Mouse (Mus musculus) forebrain, embryonic 11.5 days (tissue): Measurements from ENCODE around the gene Fhit. TPM values are rescaled to one million over a fixed set of nuclear protein-coding genes. Genes with fewer than 3 reads are reported as not detected.

Experiments
- ATAC-seq: fragments of 200-750 bp; cut with Nextera tagmentation; replicated peaks from 2 replicates; pipeline ENCODE4 v1.8.0; 2017; ENCODE audit warnings: moderate TSS enrichment; ENCODE audit not compliant: low FRiP score
- DNase-seq: peaks from one replicate; pipeline ENCODE4 v3.0.0-alpha.2; 2017; ENCODE audit warnings: low spot score
- H3K27ac ChIP-seq: fragments of 300-500 bp; sonication (generic); 2 replicates; pipeline ENCODE4 v1.5.1; 2014; ENCODE audit warnings: low read depth, low read length
- H3K27me3 ChIP-seq: fragments of 300-500 bp; sonication (generic); 2 replicates; pipeline ENCODE4 v1.6.1; 2014; ENCODE audit warnings: mild to moderate bottlenecking, low read length, mixed read lengths; ENCODE audit not compliant: control insufficient read depth, insufficient read depth
- H3K36me3 ChIP-seq: fragments of 300-500 bp; sonication (generic); 2 replicates; pipeline ENCODE4 v1.6.1; 2014; ENCODE audit warnings: mild to moderate bottlenecking, low read length, moderate library complexity, mixed read lengths; ENCODE audit not compliant: control insufficient read depth, insufficient read depth
- H3K4me1 ChIP-seq: fragments of 300-500 bp; sonication (generic); replicated peaks from 2 replicates; pipeline ENCODE4 v1.6.1; 2014; ENCODE audit warnings: low read length, mixed read lengths; ENCODE audit not compliant: control insufficient read depth, insufficient read depth
- H3K4me2 ChIP-seq: fragments of 300-500 bp; sonication (generic); 2 replicates; pipeline ENCODE4 v1.6.1; 2014; ENCODE audit warnings: low read depth, mild to moderate bottlenecking, low read length, moderate library complexity, mixed read lengths; ENCODE audit not compliant: severe bottlenecking
- H3K4me3 ChIP-seq: fragments of 300-500 bp; sonication (generic); 2 replicates; pipeline ENCODE4 v1.5.1; 2014; ENCODE audit warnings: low read depth, low read length
- H3K9ac ChIP-seq: fragments of 300-500 bp; sonication (generic); 2 replicates; pipeline ENCODE4 v1.6.1; 2014; ENCODE audit warnings: low read length
- H3K9me3 ChIP-seq: fragments of 300-500 bp; sonication (generic); 2 replicates; pipeline ENCODE4 v1.6.1; 2016; ENCODE audit warnings: low read length, mixed read lengths; ENCODE audit not compliant: control insufficient read depth
- WGBS: fragments of 180-500 bp; shearing (Covaris S2); extraction: QIAGEN DNeasy Blood & Tissue Kit; methylation state at CpG from one replicate; pipeline ENCODE4 v1.1.7; 2014; 5-methylcytosine and 5-hydroxymethylcytosine counted together
- polyA plus RNA-seq: library from polyadenylated mRNA; unstranded; fragments of >200 nt; fragmentation: Nextera tagmentation; extraction: Ambion mirVana; gene quantifications from 2 replicates; pipeline ENCODE4 v1.2.1, GENCODE M21; 2014

Gene Fhit
- 2.2 and 2.3 TPM in 2 replicates for polyA plus RNA-seq

GRCm38 (mm10) chr14:11161751-11162231 lies at the start of gene Fhit:
Gene Fhit, minus strand, starts transcription at chr14:11162035.
- H3K27me3 ChIP-seq, result no peaks in the 10 kb centered on the region
- H3K4me1 ChIP-seq, result no peaks in the 10 kb centered on the region
- H3K9me3 ChIP-seq, result no peaks in the 10 kb centered on the region
- DNase-seq, result peak; percentile 84
- peak within 1 kb of the TSS; percentile 66 for H3K9ac ChIP-seq
- under 1% methylated on average over 28 of the region's 28 CpGs for WGBS
- peak within 1 kb of the TSS; percentile 83 for H3K4me2 ChIP-seq
- ATAC-seq, result peak; percentile 95
- H3K36me3 ChIP-seq, result no peaks in the 10 kb centered on the region
- H3K4me3 ChIP-seq, result peak within 1 kb of the TSS; percentile 57
- no peak within 1 kb of the TSS for H3K27ac ChIP-seq

GRCm38 (mm10) chr14:11206786-11207185 lies 45.0 kb upstream of the Fhit start:
- H3K9me3 ChIP-seq, result no peaks in the 10 kb centered on the region
- 55% methylated on average over 2 of the region's 2 CpGs for WGBS
- no peak overlapping the region for H3K4me2 ChIP-seq
- no peak for ATAC-seq
- H3K27me3 ChIP-seq, result no peaks in the 10 kb centered on the region
- H3K27ac ChIP-seq, result no peak overlapping the region
- H3K9ac ChIP-seq, result no peak overlapping the region
- no peak for DNase-seq
- H3K4me3 ChIP-seq, result no peak overlapping the region
- no peaks in the 10 kb centered on the region for H3K36me3 ChIP-seq
- no peaks in the 10 kb centered on the region for H3K4me1 ChIP-seq

- H3K4me2 ChIP-seq, result peak overlapping the region; percentile 83
- DNase-seq, result peak; percentile 79
- H3K9me3 ChIP-seq, result no peaks in the 10 kb centered on the region
- H3K36me3 ChIP-seq, result no peaks in the 10 kb centered on the region
- no peak overlapping the region for H3K27ac ChIP-seq
- H3K27me3 ChIP-seq, result no peaks in the 10 kb centered on the region
- peak overlapping the region; percentile 55 for H3K9ac ChIP-seq
- ATAC-seq, result peak; percentile 89
- H3K4me1 ChIP-seq, result no peaks in the 10 kb centered on the region
- WGBS, result 8% methylated on average over 17 of the region's 17 CpGs
- H3K4me3 ChIP-seq, result peak overlapping the region; percentile 57
Measured at GRCm38 (mm10) chr14:11160806-11161450, 907 bp downstream of the Fhit start.

- Histone ChIP-seq H3K9ac (no peak overlapping the region), H3K27me3 (no peaks in the 10 kb centered on the region), H3K36me3 (no peaks in the 10 kb centered on the region), H3K4me3 (no peak overlapping the region), H3K4me1 (no peaks in the 10 kb centered on the region), H3K4me2 (no peak overlapping the region), H3K9me3 (no peaks in the 10 kb centered on the region), H3K27ac (no peak overlapping the region)
- ATAC-seq, result no peak
- DNase-seq, result no peak
- 94% methylated on average over 11 of the region's 11 CpGs for WGBS
Measured at GRCm38 (mm10) chr14:11159641-11160040, 2.2 kb downstream of the Fhit start.

- Histone ChIP-seq H3K27ac (no peak overlapping the region), H3K27me3 (no peaks in the 10 kb centered on the region), H3K4me3 (no peak overlapping the region), H3K4me1 (no peaks in the 10 kb centered on the region), H3K9ac (no peak overlapping the region), H3K4me2 (no peak overlapping the region), H3K36me3 (no peaks in the 10 kb centered on the region), H3K9me3 (no peaks in the 10 kb centered on the region)
- 84% methylated on average over 7 of the region's 7 CpGs for WGBS
- DNase-seq (no peak), ATAC-seq (no peak)
Measured at GRCm38 (mm10) chr14:11159021-11159420, 2.8 kb downstream of the Fhit start.

GRCm38 (mm10) chr14:11157741-11158140 lies 4.1 kb downstream of the Fhit start:
- Histone ChIP-seq H3K36me3 (no peaks in the 10 kb centered on the region), H3K9me3 (no peaks in the 10 kb centered on the region), H3K27ac (no peak overlapping the region), H3K9ac (no peak overlapping the region), H3K4me3 (no peak overlapping the region), H3K4me1 (no peaks in the 10 kb centered on the region), H3K27me3 (no peaks in the 10 kb centered on the region), H3K4me2 (no peak overlapping the region)
- DNase-seq, result no peak
- ATAC-seq, result no peak
- 88% methylated on average over 3 of the region's 3 CpGs for WGBS

GRCm38 (mm10) chr14:11151634-11152321 lies 10.1 kb downstream of the Fhit start:
- no peaks in the 10 kb centered on the region for H3K36me3 ChIP-seq
- H3K4me2 ChIP-seq, result no peak overlapping the region
- H3K9me3 ChIP-seq, result no peaks in the 10 kb centered on the region
- DNase-seq (no peak), ATAC-seq (no peak)
- H3K27me3 ChIP-seq, result no peaks in the 10 kb centered on the region
- H3K4me3 ChIP-seq, result no peak overlapping the region
- H3K27ac ChIP-seq, result no peak overlapping the region
- WGBS, result 83% methylated on average over 9 of the region's 9 CpGs
- no peaks in the 10 kb centered on the region for H3K4me1 ChIP-seq
- H3K9ac ChIP-seq, result no peak overlapping the region

GRCm38 (mm10) chr14:11133787-11134735 lies 27.8 kb downstream of the Fhit start:
- H3K27ac ChIP-seq, result no peak overlapping the region
- H3K9me3 ChIP-seq, result no peaks in the 10 kb centered on the region
- WGBS, result 89% methylated on average over 12 of the region's 12 CpGs
- H3K36me3 ChIP-seq, result no peaks in the 10 kb centered on the region
- H3K4me2 ChIP-seq, result no peak overlapping the region
- no peak for DNase-seq
- no peak overlapping the region for H3K4me3 ChIP-seq
- ATAC-seq, result no peak
- no peaks in the 10 kb centered on the region for H3K27me3 ChIP-seq
- no peaks in the 10 kb centered on the region for H3K4me1 ChIP-seq
- no peak overlapping the region for H3K9ac ChIP-seq
